Mouse (Mus musculus): ENCODE data around the gene Armh3. TPM values are rescaled to one million over a fixed set of nuclear protein-coding genes. Genes with fewer than 3 reads are reported as not detected.

The Armh3 gene
- total RNA-seq, 2 experiments from 2014 or later: 21.0 to 21.3 TPM

GRCm38 (mm10) chr19:45795406-45795944 lies 202.8 kb downstream of the Armh3 start:
- DNase-seq (ENCODE audit: low spot score in 2 of 2): no peak

- no peak for DNase-seq (ENCODE audit: low spot score in 2 of 2)
Measured at GRCm38 (mm10) chr19:45794718-45795117, 203.6 kb downstream of the Armh3 start.

GRCm38 (mm10) chr19:45792404-45792803 lies 205.9 kb downstream of the Armh3 start:
- no peak for DNase-seq (ENCODE audit: low spot score in 2 of 2)

- DNase-seq (ENCODE audit: low spot score in 2 of 2): no peak
Measured at GRCm38 (mm10) chr19:45789888-45790874, 208.1 kb downstream of the Armh3 start.

- no peak for DNase-seq (ENCODE audit: low spot score in 2 of 2)
Measured at GRCm38 (mm10) chr19:45789365-45789764, 208.9 kb downstream of the Armh3 start.

GRCm38 (mm10) chr19:45788337-45788736 lies 210.0 kb downstream of the Armh3 start:
- DNase-seq (ENCODE audit: low spot score in 2 of 2): no peak

GRCm38 (mm10) chr19:45787450-45787849 lies 210.8 kb downstream of the Armh3 start:
- no peak for DNase-seq (ENCODE audit: low spot score in 2 of 2)

- DNase-seq (ENCODE audit: low spot score in 2 of 2): no peak
Measured at GRCm38 (mm10) chr19:45785470-45785869, 212.8 kb downstream of the Armh3 start.

GRCm38 (mm10) chr19:45783933-45784576 lies 214.2 kb downstream of the Armh3 start:
- no peak for DNase-seq (ENCODE audit: low spot score in 2 of 2)

- DNase-seq (ENCODE audit: low spot score in 2 of 2): peak; percentile 98 to 99
Measured at GRCm38 (mm10) chr19:45783181-45783932, 214.9 kb downstream of the Armh3 start, which contains the start of gene Mgea5. Gene Mgea5, minus strand, starts transcription at chr19:45783837.

- peak; percentile 50 to 54 for DNase-seq (ENCODE audit: low spot score in 2 of 2)
Measured at GRCm38 (mm10) chr19:45782315-45783001, 215.8 kb downstream of the Armh3 start.

- DNase-seq (ENCODE audit: low spot score in 2 of 2): no peak
Measured at GRCm38 (mm10) chr19:45781676-45782075, 216.6 kb downstream of the Armh3 start.

- no peak for DNase-seq (ENCODE audit: low spot score in 2 of 2)
Measured at GRCm38 (mm10) chr19:45780350-45780915, 217.9 kb downstream of the Armh3 start.

- DNase-seq (ENCODE audit: low spot score in 2 of 2): no peak
Measured at GRCm38 (mm10) chr19:45775486-45775885, 222.8 kb downstream of the Armh3 start.

- no peak for DNase-seq (ENCODE audit: low spot score in 2 of 2)
Measured at GRCm38 (mm10) chr19:45771501-45771900, 226.8 kb downstream of the Armh3 start.

Other genes with a start within 250 kb of the Armh3 start
- 10 to 100 TPM; 11.9 to 12.9 TPM for gene Npm3, start 248.9 kb downstream of the Armh3 start, total RNA-seq (2021)
- 100 to 1,000 TPM; 133 to 136 TPM for gene Mgea5, start 214.7 kb downstream of the Armh3 start, total RNA-seq (2021)
- 100 to 1,000 TPM; 193 to 195 TPM for gene Kcnip2, start 182.4 kb downstream of the Armh3 start, total RNA-seq (2021)
- gene Hps6, start 5.0 kb upstream of the Armh3 start, total RNA-seq (2021): 1 to 10 TPM; 4.9 to 5.9 TPM
- 10 to 100 TPM; 23.4 to 29.0 TPM for gene Pprc1, start 46.4 kb upstream of the Armh3 start, total RNA-seq (2021)
- gene Ldb1, start 46.7 kb upstream of the Armh3 start, total RNA-seq (2021): 100 to 1,000 TPM in 1 of 2 experiments, 10 to 100 TPM in 1; 95.3 to 103 TPM
- 10 to 100 TPM; 39.9 to 40.7 TPM for gene Nolc1, start 77.4 kb upstream of the Armh3 start, total RNA-seq (2021)
- not detected for gene Elovl3, start 133.4 kb upstream of the Armh3 start, total RNA-seq (2021)
- gene Pitx3, start 149.8 kb upstream of the Armh3 start, total RNA-seq (2021): not detected
- gene Gbf1, start 154.0 kb upstream of the Armh3 start, total RNA-seq (2021): 100 to 1,000 TPM in 1 of 2 experiments, 10 to 100 TPM in 1; 83.7 to 101 TPM

Measured in layer of hippocampus, postnatal 14 days (tissue).